ENCODE assay signal across 35 mouse cellular contexts in genomic region chr5:135513131-135513530, GRCm38 (mm10). TPM values are rescaled to one million over a fixed set of nuclear protein-coding genes. Genes with fewer than 3 reads are reported as not detected.
A peak's percentile ranks its signal among the peaks of the same experiment; 100 is the strongest.
DNase-seq lines count a peak whose midpoint lies in the region; ATAC-seq and TF ChIP-seq lines count a peak whose summit lies in the region.
"Had no signal": no experiment of that assay in that cellular context is flagged by ENCODE, and none has a peak within 500 bp of the region (broad histone marks: within the 10 kb centered on the region; RNA-seq: fewer than 3 reads in every experiment).

No protein-coding gene starts in this region.

- 55% methylated on average over 4 of the region's 4 CpGs for WGBS in forebrain, postnatal 0 days
- 46% methylated on average over 4 of the region's 4 CpGs for WGBS in forebrain, embryonic 14.5 days
- 34% methylated on average over 4 of the region's 4 CpGs for WGBS in hindbrain, postnatal 0 days
- 28% methylated on average over 4 of the region's 4 CpGs for WGBS in hindbrain, embryonic 12.5 days
- 17% methylated on average over 4 of the region's 4 CpGs for WGBS in embryonic facial prominence, embryonic 14.5 days

- H3K79me2 ChIP-seq in myocyte (ENCODE audit: control insufficient read depth, insufficient read depth), result no peaks in the 10 kb centered on the region

- H3K4me1 ChIP-seq in forebrain, postnatal 0 days (ENCODE audit: insufficient read depth), result no peaks in the 10 kb centered on the region
- H3K4me1 ChIP-seq in forebrain, embryonic 14.5 days (ENCODE audit: control insufficient read depth, insufficient read depth, low read length), result no peaks in the 10 kb centered on the region
- H3K4me1 ChIP-seq in hindbrain, postnatal 0 days (ENCODE audit: insufficient read depth, low read length), result no peaks in the 10 kb centered on the region
- 0 out of 2 replicates have a peak, but pooled peaks cover 7% of the 10 kb centered on the region for H3K4me1 ChIP-seq in hindbrain, embryonic 12.5 days
- H3K4me1 ChIP-seq in embryonic facial prominence, embryonic 14.5 days (ENCODE audit: control insufficient read depth, insufficient read depth, low read length), result peaks cover 9% of the 10 kb centered on the region
- H3K4me1 ChIP-seq: embryonic facial prominence, embryonic 12.5 days; heart, embryonic 12.5 days; intestine, embryonic 15.5 days had no signal

- no peak overlapping the region for H3K4me2 ChIP-seq in forebrain, postnatal 0 days (ENCODE audit: low read depth)
- no peak overlapping the region for H3K4me2 ChIP-seq in forebrain, embryonic 14.5 days (ENCODE audit: low read length)
- no peak overlapping the region for H3K4me2 ChIP-seq in hindbrain, postnatal 0 days (ENCODE audit: low read depth, low read length)
- no peak overlapping the region for H3K4me2 ChIP-seq in hindbrain, embryonic 12.5 days (replicated peaks)
- H3K4me2 ChIP-seq in embryonic facial prominence, embryonic 14.5 days (ENCODE audit: low read depth, low read length), result no peak overlapping the region
- H3K4me2 ChIP-seq in myocyte (ENCODE audit: low read depth), result peak overlapping the region; percentile 35
- H3K4me2 ChIP-seq: embryonic facial prominence, embryonic 12.5 days; heart, embryonic 12.5 days; hindbrain, embryonic 14.5 days; intestine, embryonic 15.5 days; liver, embryonic 11.5 days; midbrain, embryonic 11.5 days had no signal

- no peak for TF ChIP-seq POLR2A in myocyte (IDR thresholded peaks at IDR 0.05; ENCODE audit: insufficient read length, low read depth)

- ATAC-seq in forebrain, postnatal 0 days, result peak; percentile 38; the same call in 1 of the 2 replicates
- ATAC-seq in forebrain, embryonic 14.5 days, result no peak
- ATAC-seq in hindbrain, postnatal 0 days, result peak; percentile 56
- no peak for ATAC-seq in hindbrain, embryonic 12.5 days (ENCODE audit: low FRiP score)
- peak; percentile 82 for ATAC-seq in embryonic facial prominence, embryonic 14.5 days (ENCODE audit: low read depth)
- ATAC-seq: forebrain, embryonic 16.5 days; intestine, embryonic 15.5 days; liver, postnatal 0 days; lung, postnatal 0 days; Patski had no signal

- no peak overlapping the region for H3ac ChIP-seq in myocyte (ENCODE audit: control insufficient read depth, insufficient read length)

- TF ChIP-seq CTCF in forebrain, postnatal 0 days (IDR thresholded peaks at IDR 0.05; ENCODE audit: low read depth), result no peak
- no peak for TF ChIP-seq CTCF in hindbrain, postnatal 0 days (IDR thresholded peaks at IDR 0.05; ENCODE audit: low read depth)

- no peak overlapping the region for H3K9ac ChIP-seq in forebrain, postnatal 0 days
- no peak overlapping the region for H3K9ac ChIP-seq in forebrain, embryonic 14.5 days (ENCODE audit: low read length)
- no peak overlapping the region for H3K9ac ChIP-seq in hindbrain, postnatal 0 days (replicated peaks; ENCODE audit: low read length)
- H3K9ac ChIP-seq in hindbrain, embryonic 12.5 days, result no peak overlapping the region
- peak overlapping the region; percentile 30; the same call in 1 of the 2 replicates for H3K9ac ChIP-seq in embryonic facial prominence, embryonic 14.5 days (ENCODE audit: low read depth, low read length)
- H3K9ac ChIP-seq: embryonic facial prominence, embryonic 12.5 days; heart, embryonic 12.5 days; hindbrain, embryonic 14.5 days; intestine, embryonic 15.5 days; liver, postnatal 0 days had no signal

- no peak overlapping the region for H3K4me3 ChIP-seq in forebrain, postnatal 0 days (ENCODE audit: low read depth, low read length)
- H3K4me3 ChIP-seq in forebrain, embryonic 14.5 days (ENCODE audit: low read depth, low read length), result no peak overlapping the region
- no peak overlapping the region for H3K4me3 ChIP-seq in hindbrain, postnatal 0 days (ENCODE audit: low read length)
- no peak overlapping the region for H3K4me3 ChIP-seq in hindbrain, embryonic 12.5 days
- H3K4me3 ChIP-seq in embryonic facial prominence, embryonic 14.5 days (ENCODE audit: low read depth, low read length), result no peak overlapping the region
- H3K4me3 ChIP-seq in myocyte, result no peak overlapping the region
- H3K4me3 ChIP-seq: embryonic facial prominence, embryonic 12.5 days; heart, embryonic 12.5 days; intestine, embryonic 15.5 days; left cerebral cortex, adult 2 months had no signal

- no peak overlapping the region for H3K27ac ChIP-seq in forebrain, postnatal 0 days (ENCODE audit: low read depth, low read length)
- H3K27ac ChIP-seq in forebrain, embryonic 14.5 days (ENCODE audit: low read depth, low read length), result no peak overlapping the region
- no peak overlapping the region for H3K27ac ChIP-seq in hindbrain, postnatal 0 days
- no peak overlapping the region for H3K27ac ChIP-seq in hindbrain, embryonic 12.5 days
- peak overlapping the region; percentile 21; the same call in 1 of the 2 replicates for H3K27ac ChIP-seq in embryonic facial prominence, embryonic 14.5 days (replicated peaks; ENCODE audit: low read depth, low read length)
- H3K27ac ChIP-seq: embryonic facial prominence, embryonic 12.5 days; hindbrain, embryonic 14.5 days; intestine, embryonic 15.5 days; left cerebral cortex, adult 2 months; macrophage had no signal

- no peaks in the 10 kb centered on the region for H3K36me3 ChIP-seq in forebrain, postnatal 0 days (ENCODE audit: insufficient read depth)
- no peaks in the 10 kb centered on the region for H3K36me3 ChIP-seq in forebrain, embryonic 14.5 days (ENCODE audit: control insufficient read depth, insufficient read depth, low read length)
- no peaks in the 10 kb centered on the region for H3K36me3 ChIP-seq in hindbrain, postnatal 0 days (ENCODE audit: insufficient read depth, low read length)
- H3K36me3 ChIP-seq in hindbrain, embryonic 12.5 days, result peaks cover 9% of the 10 kb centered on the region
- H3K36me3 ChIP-seq in embryonic facial prominence, embryonic 14.5 days (ENCODE audit: control insufficient read depth, insufficient read depth, low read length), result peaks cover 22% of the 10 kb centered on the region; the same call in 1 of the 2 replicates
- no peaks in the 10 kb centered on the region for H3K36me3 ChIP-seq in myocyte (ENCODE audit: control insufficient read depth, insufficient read depth)
- H3K36me3 ChIP-seq: G1E had no signal

- H3K9me3 ChIP-seq in forebrain, postnatal 0 days (ENCODE audit: low read length), result no peaks in the 10 kb centered on the region
- H3K9me3 ChIP-seq in forebrain, embryonic 14.5 days (replicated peaks; ENCODE audit: control insufficient read depth, low read length), result peaks cover 9% of the 10 kb centered on the region; the same call in 1 of the 2 replicates
- H3K9me3 ChIP-seq in hindbrain, postnatal 0 days (ENCODE audit: low read length), result peaks cover 5% of the 10 kb centered on the region; the same call in 1 of the 2 replicates
- peaks cover 11% of the 10 kb centered on the region; the same call in 1 of the 2 replicates for H3K9me3 ChIP-seq in hindbrain, embryonic 12.5 days (replicated peaks)
- peaks cover 21% of the 10 kb centered on the region for H3K9me3 ChIP-seq in embryonic facial prominence, embryonic 14.5 days (ENCODE audit: control insufficient read depth, low read length)
- H3K9me3 ChIP-seq: G1E; intestine, embryonic 15.5 days had no signal

- DNase-seq in forebrain, postnatal 0 days, result no peak
- no peak for DNase-seq in forebrain, embryonic 14.5 days (ENCODE audit: low spot score)
- DNase-seq in hindbrain, postnatal 0 days (ENCODE audit: low spot score), result no peak
- peak; percentile 75 for DNase-seq in embryonic facial prominence, embryonic 14.5 days (ENCODE audit: low spot score)
- no peak for DNase-seq in cerebellum, postnatal 25 days
- DNase-seq: adrenal gland, postnatal 36 days; cerebellum, adult 18-20 months; cerebellum, postnatal 14 days; heart, adult 11 months; heart, postnatal 10 days; kidney, adult 8-10 months; kidney, postnatal 10 days; liver, postnatal 0 days; right cerebral cortex, postnatal 14 days; thymus, postnatal 25 days had no signal

- no peaks in the 10 kb centered on the region for H3K27me3 ChIP-seq in forebrain, postnatal 0 days (ENCODE audit: insufficient read depth, low read length)
- H3K27me3 ChIP-seq in forebrain, embryonic 14.5 days (replicated peaks; ENCODE audit: control insufficient read depth, insufficient read depth, low read length), result no peaks in the 10 kb centered on the region
- no peaks in the 10 kb centered on the region for H3K27me3 ChIP-seq in hindbrain, postnatal 0 days (ENCODE audit: insufficient read depth, low read length)
- H3K27me3 ChIP-seq in hindbrain, embryonic 12.5 days, result no peaks in the 10 kb centered on the region
- no peaks in the 10 kb centered on the region for H3K27me3 ChIP-seq in embryonic facial prominence, embryonic 14.5 days (replicated peaks; ENCODE audit: control insufficient read depth, insufficient read depth, low read length)
- H3K27me3 ChIP-seq in myocyte (ENCODE audit: control insufficient read depth, insufficient read depth, insufficient read length), result no peaks in the 10 kb centered on the region
- H3K27me3 ChIP-seq: CH12.LX; embryonic facial prominence, embryonic 12.5 days; heart, embryonic 12.5 days; intestine, embryonic 15.5 days; Patski had no signal

RNA-seq across cellular contexts. Expression of gene Hip1, which starts 31.8 kb away (rescaled TPM):
- 73.6 and 91.1 TPM in 2 replicates for total RNA-seq in forebrain, postnatal 0 days (2014; rRNA removed)
- polyA plus RNA-seq in forebrain, postnatal 0 days (2015; fragmentation: Nextera tagmentation; extraction: Ambion mirVana), result 12.9 and 22.5 TPM in 2 replicates
- 24.6 and 30.0 TPM in 2 replicates for polyA plus RNA-seq in forebrain, embryonic 14.5 days (2014; fragmentation: Nextera tagmentation; extraction: Ambion mirVana)
- 103 and 110 TPM in 2 replicates for total RNA-seq in hindbrain, postnatal 0 days (2014; rRNA removed)
- 26.9 and 28.3 TPM in 2 replicates for polyA plus RNA-seq in hindbrain, postnatal 0 days (2015; fragmentation: Nextera tagmentation; extraction: Ambion mirVana)
- 67.8 and 68.0 TPM in 2 replicates for polyA plus RNA-seq in hindbrain, embryonic 12.5 days (2016; fragmentation: Nextera tagmentation; extraction: Ambion mirVana)
- 45.6 and 47.1 TPM in 2 replicates for polyA plus RNA-seq in embryonic facial prominence, embryonic 14.5 days (2014; fragmentation: Nextera tagmentation; extraction: Ambion mirVana)
- polyA plus RNA-seq in myocyte (2012; fragmentation: generic; extraction: Trizol), result 65.2 TPM
- polyA plus RNA-seq: G1E had no signal

RNA-seq across cellular contexts. Expression of gene Ccl26, which starts 50.2 kb away (rescaled TPM):
- total RNA-seq in forebrain, postnatal 0 days (2014; rRNA removed), result not detected in 2 replicates
- not detected in 2 replicates for polyA plus RNA-seq in forebrain, postnatal 0 days (2015; fragmentation: Nextera tagmentation; extraction: Ambion mirVana)
- polyA plus RNA-seq in forebrain, embryonic 14.5 days (2014; fragmentation: Nextera tagmentation; extraction: Ambion mirVana), result not detected in 2 replicates
- total RNA-seq in hindbrain, postnatal 0 days (2014; rRNA removed), result not detected in 2 replicates
- not detected in 2 replicates for polyA plus RNA-seq in hindbrain, postnatal 0 days (2015; fragmentation: Nextera tagmentation; extraction: Ambion mirVana)
- not detected in 2 replicates for polyA plus RNA-seq in hindbrain, embryonic 12.5 days (2016; fragmentation: Nextera tagmentation; extraction: Ambion mirVana)
- polyA plus RNA-seq in embryonic facial prominence, embryonic 14.5 days (2014; fragmentation: Nextera tagmentation; extraction: Ambion mirVana), result not detected in 2 replicates
- not detected for polyA plus RNA-seq in myocyte (2012; fragmentation: generic; extraction: Trizol)
- total RNA-seq: adrenal gland, adult 18-20 months; adrenal gland, postnatal 36 days; CH12.LX; G1E; heart, postnatal 10 days; layer of hippocampus, postnatal 10 days; left cerebral cortex, adult 2 months; left cerebral cortex, postnatal 36 days had no signal
- polyA plus RNA-seq: embryonic facial prominence, embryonic 12.5 days; forebrain, embryonic 16.5 days; G1E; heart, embryonic 12.5 days; hindbrain, embryonic 14.5 days; intestine, embryonic 15.5 days; liver, embryonic 11.5 days; liver, postnatal 0 days; lung, postnatal 0 days; macrophage; midbrain, embryonic 11.5 days; neural tube, embryonic 11.5 days; Patski; stomach, embryonic 14.5 days had no signal

RNA-seq across cellular contexts. Expression of gene Ccl24, which starts 59.7 kb away (rescaled TPM):
- total RNA-seq in forebrain, postnatal 0 days (2014; rRNA removed), result 0.62 and 2.4 TPM in 2 replicates
- polyA plus RNA-seq in forebrain, postnatal 0 days (2015; fragmentation: Nextera tagmentation; extraction: Ambion mirVana), result 2.4 and 2.7 TPM in 2 replicates
- 1.0 and 1.9 TPM in 2 replicates for polyA plus RNA-seq in forebrain, embryonic 14.5 days (2014; fragmentation: Nextera tagmentation; extraction: Ambion mirVana)
- 0.26 TPM in 1 of 2 replicates, not detected in the other for total RNA-seq in hindbrain, postnatal 0 days (2014; rRNA removed)
- polyA plus RNA-seq in hindbrain, postnatal 0 days (2015; fragmentation: Nextera tagmentation; extraction: Ambion mirVana), result 1.9 and 2.5 TPM in 2 replicates
- polyA plus RNA-seq in hindbrain, embryonic 12.5 days (2016; fragmentation: Nextera tagmentation; extraction: Ambion mirVana), result 2.0 and 3.1 TPM in 2 replicates
- polyA plus RNA-seq in embryonic facial prominence, embryonic 14.5 days (2014; fragmentation: Nextera tagmentation; extraction: Ambion mirVana), result 3.3 and 3.5 TPM in 2 replicates
- polyA plus RNA-seq in myocyte (2012; fragmentation: generic; extraction: Trizol), result not detected
- total RNA-seq: CH12.LX; G1E; layer of hippocampus, postnatal 10 days had no signal
- polyA plus RNA-seq: G1E, Patski had no signal

Comparison
In these comparisons a context has a peak if more than half of its experiments do, and no peak if none do; other contexts are left out.
1. ATAC-seq: peak in forebrain, postnatal 0 days (single experiment), hindbrain, postnatal 0 days (single experiment) and embryonic facial prominence, embryonic 14.5 days (single experiment); none in forebrain, embryonic 14.5 days (single experiment) and hindbrain, embryonic 12.5 days (single experiment).